Mouse (Mus musculus): ENCODE results near the gene Gpn1. TPM values are rescaled to one million over a fixed set of nuclear protein-coding genes. Genes with fewer than 3 reads are reported as not detected.

The Gpn1 gene
- polyA plus RNA-seq, 1 experiment = 8.9 TPM

GRCm38 (mm10) chr5:31535228-31535627 is 40.7 kb downstream of the Gpn1 start:
- Histone ChIP-seq H3K9me3 (no peaks in the 10 kb centered on the region), H3K4me3 (replicated peaks) (no peak overlapping the region), H3K4me1 (no peaks in the 10 kb centered on the region), H3K27me3 (replicated peaks) (no peaks in the 10 kb centered on the region), H3K36me3 (replicated peaks; ENCODE audit: low read length) (peaks cover 95% of the 10 kb centered on the region)
- TF ChIP-seq GATA1 (IDR thresholded peaks at IDR 0.05; ENCODE audit: borderline replicate concordance, low read length) (no peak), FLI1 (IDR thresholded peaks at IDR 0.05; ENCODE audit: low read length) (no peak)

GRCm38 (mm10) chr5:31559401-31559800 is 64.9 kb downstream of the Gpn1 start:
- Histone ChIP-seq H3K27me3 (replicated peaks) (no peaks in the 10 kb centered on the region), H3K4me3 (replicated peaks) (no peak overlapping the region), H3K9me3 (no peaks in the 10 kb centered on the region), H3K4me1 (peaks cover 16% of the 10 kb centered on the region), H3K36me3 (replicated peaks; ENCODE audit: low read length) (peaks cover 83% of the 10 kb centered on the region)
- TF ChIP-seq GATA1 (IDR thresholded peaks at IDR 0.05; ENCODE audit: borderline replicate concordance, low read length) = no peak
- no peak for TF ChIP-seq FLI1 (IDR thresholded peaks at IDR 0.05; ENCODE audit: low read length)

GRCm38 (mm10) chr5:31560352-31560751 is 65.8 kb downstream of the Gpn1 start:
- Histone ChIP-seq H3K4me3 (replicated peaks) (no peak overlapping the region), H3K4me1 (peaks cover 25% of the 10 kb centered on the region), H3K9me3 (no peaks in the 10 kb centered on the region), H3K36me3 (replicated peaks; ENCODE audit: low read length) (peaks cover 83% of the 10 kb centered on the region), H3K27me3 (replicated peaks) (no peaks in the 10 kb centered on the region)
- TF ChIP-seq FLI1 (IDR thresholded peaks at IDR 0.05; ENCODE audit: low read length) = no peak
- no peak for TF ChIP-seq GATA1 (IDR thresholded peaks at IDR 0.05; ENCODE audit: borderline replicate concordance, low read length)

- H3K27me3 ChIP-seq (replicated peaks) = no peaks in the 10 kb centered on the region
- H3K4me1 ChIP-seq = peaks cover 25% of the 10 kb centered on the region
- H3K36me3 ChIP-seq (replicated peaks; ENCODE audit: low read length) = peaks cover 77% of the 10 kb centered on the region
- no peaks in the 10 kb centered on the region for H3K9me3 ChIP-seq
- no peak for TF ChIP-seq FLI1 (IDR thresholded peaks at IDR 0.05; ENCODE audit: low read length)
- TF ChIP-seq GATA1 (IDR thresholded peaks at IDR 0.05; ENCODE audit: borderline replicate concordance, low read length) = no peak
- H3K4me3 ChIP-seq (replicated peaks) = no peak overlapping the region
These were observed 67.6 kb downstream of the Gpn1 start for GRCm38 (mm10) chr5:31562036-31562666.

Other genes with a start within 250 kb of the Gpn1 start
- gene Krtcap3, start 243.1 kb upstream of the Gpn1 start, polyA plus RNA-seq (2012; ENCODE audit: insufficient read depth, low replicate concordance) = 0.48 TPM in 1 of 2 replicates, not detected in the other
- gene Ift172, start 203.6 kb upstream of the Gpn1 start, polyA plus RNA-seq (2012; ENCODE audit: insufficient read depth, low replicate concordance) = 8.8 and 19.3 TPM in 2 replicates
- not detected in 2 replicates for gene Fndc4, start 198.7 kb upstream of the Gpn1 start, polyA plus RNA-seq (2012; ENCODE audit: insufficient read depth, low replicate concordance)
- gene Gckr, start 197.3 kb upstream of the Gpn1 start, polyA plus RNA-seq (2012; ENCODE audit: insufficient read depth, low replicate concordance) = not detected in 2 replicates
- gene Zfp512, start 42.3 kb upstream of the Gpn1 start, polyA plus RNA-seq (2012; ENCODE audit: insufficient read depth, low replicate concordance) = 3.4 and 4.0 TPM in 2 replicates
- not detected in 2 replicates for gene 4930548H24Rik, start 9.0 kb upstream of the Gpn1 start, polyA plus RNA-seq (2012; ENCODE audit: insufficient read depth, low replicate concordance)
- 8.4 and 21.3 TPM in 2 replicates for gene Slc4a1ap, start 32.3 kb downstream of the Gpn1 start, polyA plus RNA-seq (2012; ENCODE audit: insufficient read depth, low replicate concordance)
- gene Supt7l, start 33.1 kb downstream of the Gpn1 start, polyA plus RNA-seq (2012; ENCODE audit: insufficient read depth, low replicate concordance) = 6.2 and 10.4 TPM in 2 replicates
- 6.0 TPM in 1 of 2 replicates, not detected in the other for gene Mrpl33, start 102.2 kb downstream of the Gpn1 start, polyA plus RNA-seq (2012; ENCODE audit: insufficient read depth, low replicate concordance)
- 7.9 TPM in 1 of 2 replicates, not detected in the other for gene Rbks, start 202.9 kb downstream of the Gpn1 start, polyA plus RNA-seq (2012; ENCODE audit: insufficient read depth, low replicate concordance)
- 87.2 and 163 TPM in 2 replicates for gene Babam2, start 202.9 kb downstream of the Gpn1 start, polyA plus RNA-seq (2012; ENCODE audit: insufficient read depth, low replicate concordance)